9 mouse cellular contexts compared by ENCODE assay signal in genomic region chr15:101859735-101860170, GRCm38 (mm10). TPM values are rescaled to one million over a fixed set of nuclear protein-coding genes. Genes with fewer than 3 reads are reported as not detected.
A peak's percentile ranks its signal among the peaks of the same experiment; 100 is the strongest.
DNase-seq lines count a peak whose midpoint lies in the region; ATAC-seq and TF ChIP-seq lines count a peak whose summit lies in the region.
"Had no signal": no experiment of that assay in that cellular context is flagged by ENCODE, and none has a peak within 500 bp of the region (broad histone marks: within the 10 kb centered on the region; RNA-seq: fewer than 3 reads in every experiment).

No protein-coding gene starts in this region.

- TF ChIP-seq POLR2A in cerebellum, adult 2 months (IDR thresholded peaks at IDR 0.05; ENCODE audit: borderline replicate concordance, insufficient read depth, low read length), result no peak

- no peak for TF ChIP-seq CTCF in cerebellum, adult 2 months (IDR thresholded peaks at IDR 0.05; ENCODE audit: borderline replicate concordance, insufficient read depth, low read depth, low read length)
- TF ChIP-seq CTCF in intestine, postnatal 0 days (IDR thresholded peaks at IDR 0.05; ENCODE audit: low read depth), result peak; percentile 16; the same call in 1 of the 2 replicates

- 0% methylated on average over 24 of the region's 33 CpGs for WGBS in cerebellum, adult 2 months
- under 1% methylated on average over 33 of the region's 33 CpGs for WGBS in intestine, postnatal 0 days
- under 1% methylated on average over 32 of the region's 33 CpGs for WGBS in limb, embryonic 15.5 days
- under 1% methylated on average over 33 of the region's 33 CpGs for WGBS in midbrain, embryonic 13.5 days
- WGBS in stomach, embryonic 16.5 days, result under 1% methylated on average over 33 of the region's 33 CpGs

- H3K27me3 ChIP-seq in cerebellum, adult 2 months (ENCODE audit: control insufficient read depth, insufficient read depth, low read length), result peaks cover 3% of the 10 kb centered on the region; the same call in 1 of the 2 replicates
- H3K27me3 ChIP-seq in intestine, postnatal 0 days (replicated peaks; ENCODE audit: control insufficient read depth, insufficient read depth, low read length), result peaks cover 17% of the 10 kb centered on the region
- H3K27me3 ChIP-seq in limb, embryonic 15.5 days, result peaks cover 65% of the 10 kb centered on the region
- peaks cover 35% of the 10 kb centered on the region for H3K27me3 ChIP-seq in midbrain, embryonic 13.5 days
- peaks cover 13% of the 10 kb centered on the region for H3K27me3 ChIP-seq in stomach, embryonic 16.5 days (ENCODE audit: control insufficient read depth, insufficient read depth, low read length)

- no peak overlapping the region for H3K27ac ChIP-seq in cerebellum, adult 2 months (ENCODE audit: insufficient read depth, low read length)
- no peak overlapping the region for H3K27ac ChIP-seq in intestine, postnatal 0 days (ENCODE audit: low read depth, low read length)
- peak overlapping the region; percentile 58; the same call in 1 of the 2 replicates for H3K27ac ChIP-seq in limb, embryonic 15.5 days
- H3K27ac ChIP-seq in midbrain, embryonic 13.5 days, result no peak overlapping the region
- H3K27ac ChIP-seq in stomach, embryonic 16.5 days (ENCODE audit: low read length), result peak overlapping the region; percentile 70

- peak; percentile 69 for ATAC-seq in granulocyte monocyte progenitor cell, adult 5-6 weeks (replicated peaks; ENCODE audit: poor library complexity, severe bottlenecking)
- ATAC-seq in intestine, postnatal 0 days, result no peak
- no peak for ATAC-seq in limb, embryonic 15.5 days (ENCODE audit: insufficient number of reproducible peaks, low FRiP score, low TSS enrichment, low read depth)
- peak; percentile 68; the same call in 1 of the 2 replicates for ATAC-seq in midbrain, embryonic 13.5 days
- no peak for ATAC-seq in stomach, embryonic 16.5 days (ENCODE audit: insufficient read depth, low FRiP score)

- H3K9ac ChIP-seq in intestine, postnatal 0 days (ENCODE audit: low read depth, low read length), result no peak overlapping the region; the same call in 1 of the 2 replicates
- 0 out of 2 replicates have a peak overlapping the region, but pooled peaks have one; percentile 5 for H3K9ac ChIP-seq in limb, embryonic 15.5 days
- H3K9ac ChIP-seq in midbrain, embryonic 13.5 days (replicated peaks), result peak overlapping the region; percentile 61
- peak overlapping the region; percentile 72 for H3K9ac ChIP-seq in stomach, embryonic 16.5 days (ENCODE audit: low read length)

- peak overlapping the region; percentile 33 for H3K4me3 ChIP-seq in cerebellum, adult 2 months (replicated peaks; ENCODE audit: insufficient read depth, low read depth, low read length)
- H3K4me3 ChIP-seq in intestine, postnatal 0 days (ENCODE audit: low read depth, low read length), result peak overlapping the region; percentile 37
- H3K4me3 ChIP-seq in limb, embryonic 15.5 days, result peak overlapping the region; percentile 42
- peak overlapping the region; percentile 47 for H3K4me3 ChIP-seq in midbrain, embryonic 13.5 days (replicated peaks)
- peak overlapping the region; percentile 45 for H3K4me3 ChIP-seq in stomach, embryonic 16.5 days (replicated peaks; ENCODE audit: low read length)

- peaks cover 11% of the 10 kb centered on the region; the same call in 1 of the 2 replicates for H3K4me1 ChIP-seq in cerebellum, adult 2 months (ENCODE audit: control insufficient read depth, insufficient read depth, low read length)
- no peaks in the 10 kb centered on the region for H3K4me1 ChIP-seq in intestine, postnatal 0 days (replicated peaks; ENCODE audit: control insufficient read depth, insufficient read depth, low read length)
- peaks cover 18% of the 10 kb centered on the region for H3K4me1 ChIP-seq in limb, embryonic 15.5 days
- peaks cover 20% of the 10 kb centered on the region for H3K4me1 ChIP-seq in midbrain, embryonic 13.5 days (replicated peaks)
- H3K4me1 ChIP-seq in stomach, embryonic 16.5 days (ENCODE audit: control insufficient read depth, insufficient read depth, low read length), result peaks cover 8% of the 10 kb centered on the region

- peak overlapping the region; percentile 75 for H3K4me2 ChIP-seq in intestine, postnatal 0 days (replicated peaks; ENCODE audit: low read depth)
- H3K4me2 ChIP-seq in limb, embryonic 15.5 days, result peak overlapping the region; percentile 77
- H3K4me2 ChIP-seq in midbrain, embryonic 13.5 days (replicated peaks), result peak overlapping the region; percentile 78
- peak overlapping the region; percentile 77 for H3K4me2 ChIP-seq in stomach, embryonic 16.5 days (ENCODE audit: low read depth, low read length)

- no peaks in the 10 kb centered on the region for H3K9me3 ChIP-seq in intestine, postnatal 0 days (ENCODE audit: control insufficient read depth)
- H3K9me3 ChIP-seq in limb, embryonic 15.5 days, result no peaks in the 10 kb centered on the region
- H3K9me3 ChIP-seq in midbrain, embryonic 13.5 days, result no peaks in the 10 kb centered on the region
- no peaks in the 10 kb centered on the region for H3K9me3 ChIP-seq in stomach, embryonic 16.5 days (replicated peaks; ENCODE audit: control insufficient read depth, low read length)

- H3K36me3 ChIP-seq in intestine, postnatal 0 days (ENCODE audit: control insufficient read depth, insufficient read depth), result no peaks in the 10 kb centered on the region
- no peaks in the 10 kb centered on the region for H3K36me3 ChIP-seq in limb, embryonic 15.5 days
- no peaks in the 10 kb centered on the region for H3K36me3 ChIP-seq in midbrain, embryonic 13.5 days
- H3K36me3 ChIP-seq in stomach, embryonic 16.5 days (ENCODE audit: control insufficient read depth, insufficient read depth, low read length), result no peaks in the 10 kb centered on the region

- DNase-seq in cerebellum, adult 2 months, result peak in 1 of 2 experiments; percentile 31
- DNase-seq in cerebellum, adult 9-11 months, result no peak
- peak; percentile 52 to 67 for DNase-seq in adrenal gland, postnatal 36 days

RNA-seq across cellular contexts. Expression of gene Krt1, which starts 9.2 kb away (rescaled TPM):
- 4.8 and 5.3 TPM in 2 replicates for polyA plus RNA-seq in cerebellum, adult 2 months (2012; rRNA removed)
- under 1 TPM; 0.10 to 0.20 TPM for total RNA-seq in adrenal gland, postnatal 36 days (2021)
- total RNA-seq in granulocyte monocyte progenitor cell, adult 5-6 weeks (2014; fragmentation: Nextera tagmentation), result not detected in 2 replicates
- not detected in 2 replicates for total RNA-seq in granulocyte monocyte progenitor cell, adult 5-6 weeks (2017)
- polyA plus RNA-seq in intestine, postnatal 0 days (2015; fragmentation: Nextera tagmentation; extraction: Ambion mirVana), result 0.50 and 0.55 TPM in 2 replicates
- polyA plus RNA-seq in limb, embryonic 15.5 days (2015; fragmentation: Nextera tagmentation; extraction: Ambion mirVana), result 1,050 and 1,170 TPM in 2 replicates
- 4.2 and 4.7 TPM in 2 replicates for polyA plus RNA-seq in midbrain, embryonic 13.5 days (2015; fragmentation: Nextera tagmentation; extraction: Ambion mirVana)
- polyA plus RNA-seq in stomach, embryonic 16.5 days (2015; fragmentation: Nextera tagmentation; extraction: Ambion mirVana), result 3.2 and 4.0 TPM in 2 replicates

RNA-seq across cellular contexts. Expression of gene Krt77, which starts 9.8 kb away (rescaled TPM):
- 0.26 and 0.49 TPM in 2 replicates for polyA plus RNA-seq in cerebellum, adult 2 months (2012; rRNA removed)
- not detected for total RNA-seq in adrenal gland, postnatal 36 days (2021)
- total RNA-seq in granulocyte monocyte progenitor cell, adult 5-6 weeks (2014; fragmentation: Nextera tagmentation), result not detected in 2 replicates
- not detected in 2 replicates for total RNA-seq in granulocyte monocyte progenitor cell, adult 5-6 weeks (2017)
- polyA plus RNA-seq in intestine, postnatal 0 days (2015; fragmentation: Nextera tagmentation; extraction: Ambion mirVana), result not detected in 2 replicates
- polyA plus RNA-seq in limb, embryonic 15.5 days (2015; fragmentation: Nextera tagmentation; extraction: Ambion mirVana), result 151 and 157 TPM in 2 replicates
- polyA plus RNA-seq in midbrain, embryonic 13.5 days (2015; fragmentation: Nextera tagmentation; extraction: Ambion mirVana), result 0.15 TPM in 1 of 2 replicates, not detected in the other
- 0.32 and 0.43 TPM in 2 replicates for polyA plus RNA-seq in stomach, embryonic 16.5 days (2015; fragmentation: Nextera tagmentation; extraction: Ambion mirVana)
- polyA plus RNA-seq: large intestine, adult 2 months had no signal

RNA-seq across cellular contexts. Expression of gene Krt76, which starts 33.0 kb away (rescaled TPM):
- 0.05 TPM in 1 of 2 replicates, not detected in the other for polyA plus RNA-seq in cerebellum, adult 2 months (2012; rRNA removed)
- not detected for total RNA-seq in adrenal gland, postnatal 36 days (2021)
- total RNA-seq in granulocyte monocyte progenitor cell, adult 5-6 weeks (2014; fragmentation: Nextera tagmentation), result not detected in 2 replicates
- total RNA-seq in granulocyte monocyte progenitor cell, adult 5-6 weeks (2017), result not detected in 2 replicates
- not detected in 2 replicates for polyA plus RNA-seq in intestine, postnatal 0 days (2015; fragmentation: Nextera tagmentation; extraction: Ambion mirVana)
- 0.14 TPM in 1 of 2 replicates, not detected in the other for polyA plus RNA-seq in limb, embryonic 15.5 days (2015; fragmentation: Nextera tagmentation; extraction: Ambion mirVana)
- not detected in 2 replicates for polyA plus RNA-seq in midbrain, embryonic 13.5 days (2015; fragmentation: Nextera tagmentation; extraction: Ambion mirVana)
- not detected in 2 replicates for polyA plus RNA-seq in stomach, embryonic 16.5 days (2015; fragmentation: Nextera tagmentation; extraction: Ambion mirVana)

RNA-seq across cellular contexts. Expression of gene Krt2, which starts 41.8 kb away (rescaled TPM):
- not detected in 2 replicates for polyA plus RNA-seq in cerebellum, adult 2 months (2012; rRNA removed)
- total RNA-seq in adrenal gland, postnatal 36 days (2021), result not detected
- not detected in 2 replicates for total RNA-seq in granulocyte monocyte progenitor cell, adult 5-6 weeks (2014; fragmentation: Nextera tagmentation)
- not detected in 2 replicates for total RNA-seq in granulocyte monocyte progenitor cell, adult 5-6 weeks (2017)
- not detected in 2 replicates for polyA plus RNA-seq in intestine, postnatal 0 days (2015; fragmentation: Nextera tagmentation; extraction: Ambion mirVana)
- 0.87 and 1.2 TPM in 2 replicates for polyA plus RNA-seq in limb, embryonic 15.5 days (2015; fragmentation: Nextera tagmentation; extraction: Ambion mirVana)
- not detected in 2 replicates for polyA plus RNA-seq in midbrain, embryonic 13.5 days (2015; fragmentation: Nextera tagmentation; extraction: Ambion mirVana)
- polyA plus RNA-seq in stomach, embryonic 16.5 days (2015; fragmentation: Nextera tagmentation; extraction: Ambion mirVana), result 0.05 TPM in 1 of 2 replicates, not detected in the other
- polyA plus RNA-seq: large intestine, adult 2 months had no signal

RNA-seq across cellular contexts. Expression of gene Krt73, which starts 57.6 kb away (rescaled TPM):
- 0.05 TPM in 1 of 2 replicates, not detected in the other for polyA plus RNA-seq in cerebellum, adult 2 months (2012; rRNA removed)
- total RNA-seq in adrenal gland, postnatal 36 days (2021), result not detected
- not detected in 2 replicates for total RNA-seq in granulocyte monocyte progenitor cell, adult 5-6 weeks (2014; fragmentation: Nextera tagmentation)
- not detected in 2 replicates for total RNA-seq in granulocyte monocyte progenitor cell, adult 5-6 weeks (2017)
- polyA plus RNA-seq in intestine, postnatal 0 days (2015; fragmentation: Nextera tagmentation; extraction: Ambion mirVana), result not detected in 2 replicates
- polyA plus RNA-seq in limb, embryonic 15.5 days (2015; fragmentation: Nextera tagmentation; extraction: Ambion mirVana), result 0.09 TPM in 1 of 2 replicates, not detected in the other
- polyA plus RNA-seq in midbrain, embryonic 13.5 days (2015; fragmentation: Nextera tagmentation; extraction: Ambion mirVana), result 0.50 and 1.0 TPM in 2 replicates
- polyA plus RNA-seq in stomach, embryonic 16.5 days (2015; fragmentation: Nextera tagmentation; extraction: Ambion mirVana), result not detected in 2 replicates
- polyA plus RNA-seq: large intestine, adult 2 months had no signal

Comparison
In these comparisons a context has a peak if more than half of its experiments do, and no peak if none do; other contexts are left out.
1. H3K27ac ChIP-seq: peak in limb, embryonic 15.5 days (single experiment) and stomach, embryonic 16.5 days (single experiment); none in cerebellum, adult 2 months (single experiment), intestine, postnatal 0 days (single experiment) and midbrain, embryonic 13.5 days (single experiment).
2. ATAC-seq: peak in granulocyte monocyte progenitor cell, adult 5-6 weeks (single experiment) and midbrain, embryonic 13.5 days (single experiment); none in intestine, postnatal 0 days (single experiment), limb, embryonic 15.5 days (single experiment) and stomach, embryonic 16.5 days (single experiment).
3. RNA of gene Krt1, which starts 9.2 kb away (polyA plus RNA-seq): 1,050 to 1,170 TPM in limb, embryonic 15.5 days; 4.8 to 5.3 TPM in cerebellum, adult 2 months, 4.2 to 4.7 TPM in midbrain, embryonic 13.5 days, 3.2 to 4.0 TPM in stomach, embryonic 16.5 days and 0.50 to 0.55 TPM in intestine, postnatal 0 days; every median in the first group is over 100 times any median in the second.
4. RNA of gene Krt77, which starts 9.8 kb away (polyA plus RNA-seq): 151 to 157 TPM in limb, embryonic 15.5 days; 0.32 to 0.43 TPM in stomach, embryonic 16.5 days, 0.26 to 0.49 TPM in cerebellum, adult 2 months, 0.15 TPM in midbrain, embryonic 13.5 days and not detected in intestine, postnatal 0 days; every median in the first group is over 100 times any median in the second.
5. Peak in every context shown above with its lines, with median percentiles within 50 percentile points of each other: H3K4me3 ChIP-seq and H3K4me2 ChIP-seq.